Mouse (Mus musculus): ENCODE data around the gene Cbx3. TPM values are rescaled to one million over a fixed set of nuclear protein-coding genes. Genes with fewer than 3 reads are reported as not detected.
A peak's percentile ranks its signal among the peaks of the same experiment; 100 is the strongest.

Gene Cbx3
- polyA plus RNA-seq (2016; fragmentation: Nextera tagmentation; extraction: Ambion mirVana): 382 and 501 TPM in 2 replicates

- 1% methylated on average over 88 of the region's 99 CpGs for WGBS
- peak; percentile 96 for DNase-seq (ENCODE audit: low spot score)
- Histone ChIP-seq H3K36me3 (peaks cover 52% of the 10 kb centered on the region), H3K27ac (peak within 1 kb of the TSS; percentile 100), H3K9me3 (no peaks in the 10 kb centered on the region), H3K4me3 (peak within 1 kb of the TSS; percentile 84), H3K27me3 (ENCODE audit: insufficient read depth, poor library complexity, severe bottlenecking) (no peaks in the 10 kb centered on the region), H3K4me1 (peaks cover 14% of the 10 kb centered on the region; the same call in 1 of the 2 replicates)
Measured at GRCm38 (mm10) chr6:51470311-51471178, at the start of gene Cbx3. Gene Cbx3, plus strand, starts transcription at chr6:51470360.

DNA sequence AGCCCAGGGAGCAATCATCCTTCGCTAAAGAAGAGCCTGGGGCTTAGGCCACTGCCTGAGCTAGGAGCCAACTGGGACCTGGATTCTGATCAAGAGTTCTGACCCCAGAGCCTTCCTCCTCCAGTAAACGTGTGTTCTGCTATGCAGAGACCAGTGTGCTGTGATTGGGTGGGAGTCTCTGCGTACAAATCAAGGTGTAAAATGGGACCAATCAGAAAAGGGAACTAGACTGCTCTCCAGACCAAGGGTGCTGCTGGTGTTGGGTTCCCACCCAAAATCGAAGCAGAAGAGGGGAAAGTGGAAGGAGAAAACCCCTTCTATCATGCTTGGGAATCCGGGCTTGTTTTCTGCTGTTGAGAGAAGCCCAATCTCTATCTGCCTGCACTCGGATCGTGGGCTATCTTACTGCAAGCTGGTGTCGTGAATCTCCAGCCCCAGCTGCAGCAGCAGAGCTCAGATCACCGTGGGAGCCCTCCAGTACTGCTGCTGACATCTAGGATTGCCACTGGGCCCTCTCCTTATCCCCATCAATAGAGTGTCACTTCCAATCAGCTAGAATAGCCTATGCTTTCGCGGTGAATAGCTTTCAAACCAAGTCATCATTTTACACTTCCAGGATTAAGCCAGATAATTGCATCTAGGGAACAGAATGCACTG lies 46.6 kb upstream of the Cbx3 start:
- H3K27me3 ChIP-seq (ENCODE audit: insufficient read depth, poor library complexity, severe bottlenecking): no peaks in the 10 kb centered on the region; the same call in 1 of the 2 replicates
- no peak overlapping the region for H3K27ac ChIP-seq
- no peaks in the 10 kb centered on the region for H3K9me3 ChIP-seq
- WGBS: 41% methylated on average over 11 of the region's 11 CpGs
- no peak overlapping the region for H3K4me3 ChIP-seq
- H3K4me1 ChIP-seq: peaks cover 3% of the 10 kb centered on the region; the same call in 1 of the 2 replicates
- H3K36me3 ChIP-seq: no peaks in the 10 kb centered on the region
- no peak for DNase-seq (ENCODE audit: low spot score)

DNA sequence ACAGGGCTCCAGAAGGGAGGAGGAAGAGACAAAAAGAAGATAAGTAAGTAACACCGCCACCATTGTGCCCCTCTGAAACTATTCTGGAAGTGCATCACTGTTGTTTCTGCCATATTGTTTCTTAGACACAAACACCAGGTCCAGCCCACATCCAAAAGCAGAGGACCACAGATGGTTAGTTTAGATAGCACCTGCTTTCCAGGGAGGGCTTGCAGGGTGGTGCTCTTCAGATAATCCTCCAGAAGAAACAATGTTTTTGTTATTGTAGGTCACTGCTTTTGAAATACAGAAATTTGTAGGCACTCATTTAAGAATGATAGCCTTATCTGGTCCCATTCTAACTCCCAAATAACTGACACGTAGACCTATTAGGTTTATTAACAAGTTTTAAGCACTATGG lies 45.6 kb upstream of the Cbx3 start:
- Histone ChIP-seq H3K36me3 (no peaks in the 10 kb centered on the region), H3K9me3 (no peaks in the 10 kb centered on the region), H3K27me3 (ENCODE audit: insufficient read depth, poor library complexity, severe bottlenecking) (no peaks in the 10 kb centered on the region; the same call in 1 of the 2 replicates), H3K4me1 (peaks cover 3% of the 10 kb centered on the region; the same call in 1 of the 2 replicates), H3K27ac (no peak overlapping the region), H3K4me3 (no peak overlapping the region)
- WGBS: 86% methylated on average over 2 of the region's 2 CpGs
- no peak for DNase-seq (ENCODE audit: low spot score)

GRCm38 (mm10) chr6:51432535-51433397 lies 37.4 kb upstream of the Cbx3 start, which contains the start of gene Nfe2l3:
Gene Nfe2l3, plus strand, starts transcription at chr6:51432670.
- Histone ChIP-seq H3K4me3 (peak within 1 kb of the TSS; percentile 75), H3K36me3 (no peaks in the 10 kb centered on the region), H3K27ac (peak within 1 kb of the TSS; percentile 80), H3K9me3 (no peaks in the 10 kb centered on the region), H3K27me3 (ENCODE audit: insufficient read depth, poor library complexity, severe bottlenecking) (peaks cover 52% of the 10 kb centered on the region), H3K4me1 (peaks cover 32% of the 10 kb centered on the region)
- peak; percentile 91 for DNase-seq (ENCODE audit: low spot score)
- WGBS: 2% methylated on average over 74 of the region's 74 CpGs

- no peak for DNase-seq (ENCODE audit: low spot score)
- WGBS: 33% methylated on average over 7 of the region's 7 CpGs
- Histone ChIP-seq H3K4me3 (no peak overlapping the region), H3K4me1 (peaks cover 47% of the 10 kb centered on the region), H3K36me3 (no peaks in the 10 kb centered on the region), H3K27me3 (ENCODE audit: insufficient read depth, poor library complexity, severe bottlenecking) (peaks cover 56% of the 10 kb centered on the region), H3K9me3 (no peaks in the 10 kb centered on the region), H3K27ac (no peak overlapping the region)
Measured at GRCm38 (mm10) chr6:51434270-51434669, 35.9 kb upstream of the Cbx3 start.

DNA sequence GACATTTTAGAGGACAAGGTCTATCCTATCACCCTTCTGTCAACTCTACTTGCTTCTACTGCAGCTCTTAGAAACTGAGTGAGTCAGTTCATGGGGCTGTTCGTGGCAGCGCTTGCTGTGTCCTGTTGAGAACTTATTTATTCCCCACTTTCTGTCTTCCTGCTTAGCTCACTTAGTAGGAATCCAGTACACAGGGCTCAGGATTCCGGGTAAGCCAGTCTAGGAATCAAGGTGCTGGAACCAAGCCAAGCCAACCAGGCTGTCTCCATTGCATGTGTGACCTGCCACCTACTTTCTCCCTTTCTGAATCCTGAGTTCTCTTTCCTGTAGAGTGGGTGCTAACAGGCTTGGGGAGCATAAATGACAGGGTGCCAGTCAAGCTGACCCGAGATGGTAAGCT lies 32.5 kb upstream of the Cbx3 start:
- WGBS: 42% methylated on average over 4 of the region's 4 CpGs
- no peaks in the 10 kb centered on the region for H3K36me3 ChIP-seq
- DNase-seq (ENCODE audit: low spot score): no peak
- H3K4me1 ChIP-seq: peaks cover 55% of the 10 kb centered on the region
- no peaks in the 10 kb centered on the region for H3K9me3 ChIP-seq
- no peak overlapping the region for H3K4me3 ChIP-seq
- peak overlapping the region; percentile 65; the same call in 1 of the 2 replicates for H3K27ac ChIP-seq
- H3K27me3 ChIP-seq (ENCODE audit: insufficient read depth, poor library complexity, severe bottlenecking): peaks cover 37% of the 10 kb centered on the region

GRCm38 (mm10) chr6:51438826-51439330 lies 31.3 kb upstream of the Cbx3 start:
- Histone ChIP-seq H3K9me3 (no peaks in the 10 kb centered on the region), H3K4me3 (no peak overlapping the region), H3K36me3 (no peaks in the 10 kb centered on the region), H3K27me3 (ENCODE audit: insufficient read depth, poor library complexity, severe bottlenecking) (peaks cover 25% of the 10 kb centered on the region), H3K4me1 (peaks cover 43% of the 10 kb centered on the region), H3K27ac (peak overlapping the region; percentile 11; the same call in 1 of the 2 replicates)
- DNase-seq (ENCODE audit: low spot score): peak; percentile 52
- 81% methylated on average over 9 of the region's 9 CpGs for WGBS

GRCm38 (mm10) chr6:51442191-51442835 lies 27.8 kb upstream of the Cbx3 start:
- H3K9me3 ChIP-seq: no peaks in the 10 kb centered on the region
- DNase-seq (ENCODE audit: low spot score): no peak
- H3K4me1 ChIP-seq: peaks cover 34% of the 10 kb centered on the region
- 0 out of 2 replicates have a peak overlapping the region, but pooled peaks have one; percentile 29 for H3K27ac ChIP-seq
- H3K4me3 ChIP-seq: no peak overlapping the region
- H3K27me3 ChIP-seq (ENCODE audit: insufficient read depth, poor library complexity, severe bottlenecking): peaks cover 4% of the 10 kb centered on the region; the same call in 1 of the 2 replicates
- 52% methylated on average over 9 of the region's 9 CpGs for WGBS
- no peaks in the 10 kb centered on the region for H3K36me3 ChIP-seq

DNA sequence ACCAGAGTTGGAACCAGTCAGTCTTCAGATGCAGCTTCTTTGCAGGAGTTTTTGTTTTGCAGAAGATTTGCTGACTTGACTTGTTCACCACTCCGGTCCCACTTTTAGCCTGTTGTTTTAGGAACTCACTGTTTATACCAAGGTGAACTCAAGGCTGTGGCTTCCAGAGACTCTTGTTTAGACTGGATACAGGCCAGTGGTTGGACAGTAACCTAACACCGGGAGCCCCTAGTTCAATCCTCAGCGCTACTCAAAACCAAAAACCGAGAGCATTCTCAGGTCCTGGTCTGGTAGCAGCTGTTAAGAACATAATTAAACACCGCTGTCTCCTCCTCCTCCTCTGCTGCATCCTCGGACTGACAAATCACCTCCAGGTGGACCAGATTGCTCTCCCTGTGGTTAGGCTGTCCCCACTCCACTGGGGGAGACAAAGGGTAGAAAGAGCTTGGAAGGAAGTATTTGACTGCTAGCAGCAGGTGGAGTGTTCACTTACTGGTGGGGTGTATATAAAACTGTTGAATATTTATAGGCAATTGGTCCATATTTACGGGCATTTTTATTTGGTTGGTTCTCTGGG lies 17.1 kb upstream of the Cbx3 start:
- no peak overlapping the region for H3K27ac ChIP-seq
- no peak overlapping the region for H3K4me3 ChIP-seq
- no peaks in the 10 kb centered on the region for H3K27me3 ChIP-seq (ENCODE audit: insufficient read depth, poor library complexity, severe bottlenecking)
- H3K4me1 ChIP-seq: 0 out of 2 replicates have a peak, but pooled peaks cover 3% of the 10 kb centered on the region
- H3K9me3 ChIP-seq: no peaks in the 10 kb centered on the region
- H3K36me3 ChIP-seq: no peaks in the 10 kb centered on the region
- DNase-seq (ENCODE audit: low spot score): no peak
- 77% methylated on average over 7 of the region's 7 CpGs for WGBS

DNA sequence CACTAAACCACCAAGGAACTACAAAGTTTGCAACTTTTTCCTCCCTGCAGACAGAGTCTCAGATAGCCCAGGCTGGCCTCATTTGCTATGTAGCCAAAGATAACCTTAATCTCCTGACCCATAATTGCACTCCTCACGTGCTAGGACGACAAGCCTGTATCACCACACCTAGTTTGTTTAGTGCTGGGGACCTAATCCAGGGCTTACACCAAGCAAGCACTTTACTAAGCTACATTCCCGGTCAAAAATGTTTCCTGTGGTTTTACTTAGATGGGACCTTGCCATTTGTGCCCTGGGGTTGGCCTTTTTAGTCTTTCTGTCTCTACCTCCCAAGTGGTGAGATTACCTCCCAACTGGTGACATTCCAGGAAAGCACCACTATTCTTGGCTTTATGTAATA lies 15.2 kb upstream of the Cbx3 start:
- no peaks in the 10 kb centered on the region for H3K27me3 ChIP-seq (ENCODE audit: insufficient read depth, poor library complexity, severe bottlenecking)
- 53% methylated on average over 3 of the region's 3 CpGs for WGBS
- 0 out of 2 replicates have a peak, but pooled peaks cover 3% of the 10 kb centered on the region for H3K4me1 ChIP-seq
- H3K27ac ChIP-seq: no peak overlapping the region
- H3K36me3 ChIP-seq: peaks cover 12% of the 10 kb centered on the region
- no peak for DNase-seq (ENCODE audit: low spot score)
- no peak overlapping the region for H3K4me3 ChIP-seq
- no peaks in the 10 kb centered on the region for H3K9me3 ChIP-seq

DNA sequence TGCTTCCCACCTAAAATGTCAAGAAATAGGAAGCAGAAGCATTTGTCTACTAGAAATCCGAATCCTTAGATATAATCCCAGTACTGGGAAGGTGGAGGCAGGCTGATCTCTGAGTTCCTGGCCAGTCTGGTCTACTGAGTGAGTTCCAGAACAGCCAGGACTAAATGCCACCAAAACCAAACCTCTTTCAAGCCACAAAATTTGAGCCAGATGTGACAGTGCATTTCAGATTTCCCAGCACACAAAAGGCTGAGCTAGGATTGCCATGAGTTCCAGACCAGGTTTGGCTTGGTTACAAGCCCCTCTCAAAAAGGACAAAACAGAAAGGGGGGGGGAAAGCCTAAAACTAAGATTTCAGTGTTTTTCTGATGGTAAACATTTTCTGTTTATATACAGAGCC lies 14.0 kb upstream of the Cbx3 start:
- DNase-seq (ENCODE audit: low spot score): no peak
- WGBS: 75% methylated on average over 1 of the region's 1 CpGs
- Histone ChIP-seq H3K36me3 (peaks cover 24% of the 10 kb centered on the region), H3K4me1 (0 out of 2 replicates have a peak, but pooled peaks cover 3% of the 10 kb centered on the region), H3K4me3 (no peak overlapping the region), H3K27ac (no peak overlapping the region), H3K27me3 (ENCODE audit: insufficient read depth, poor library complexity, severe bottlenecking) (no peaks in the 10 kb centered on the region), H3K9me3 (no peaks in the 10 kb centered on the region)

All from heart, embryonic 10.5 days (tissue).